Comparison of ENCODE assay signal across 26 mouse cellular contexts in genomic region chr14:73312909-73313308, GRCm38 (mm10). TPM values are rescaled to one million over a fixed set of nuclear protein-coding genes. Genes with fewer than 3 reads are reported as not detected.
DNase-seq lines count a peak whose midpoint lies in the region; ATAC-seq and TF ChIP-seq lines count a peak whose summit lies in the region.
"Had no signal": no experiment of that assay in that cellular context is flagged by ENCODE, and none has a peak within 500 bp of the region (broad histone marks: within the 10 kb centered on the region; RNA-seq: fewer than 3 reads in every experiment).

No protein-coding gene starts in this region.

- H3K9ac ChIP-seq in heart, embryonic 13.5 days, result no peak overlapping the region
- no peak overlapping the region for H3K9ac ChIP-seq in limb, embryonic 13.5 days
- H3K9ac ChIP-seq: embryonic facial prominence, embryonic 13.5 days; embryonic facial prominence, embryonic 15.5 days; forebrain, embryonic 12.5 days had no signal

- H3K27me3 ChIP-seq in heart, embryonic 13.5 days (replicated peaks), result no peaks in the 10 kb centered on the region
- H3K27me3 ChIP-seq in limb, embryonic 13.5 days, result no peaks in the 10 kb centered on the region
- no peaks in the 10 kb centered on the region for H3K27me3 ChIP-seq in limb, embryonic 10.5 days (ENCODE audit: low read depth, poor library complexity, severe bottlenecking)
- no peaks in the 10 kb centered on the region for H3K27me3 ChIP-seq in megakaryocyte, embryonic 14.5 days (replicated peaks)
- H3K27me3 ChIP-seq in myocyte (ENCODE audit: control insufficient read depth, insufficient read depth, insufficient read length), result no peaks in the 10 kb centered on the region
- H3K27me3 ChIP-seq: embryonic facial prominence, embryonic 13.5 days; embryonic facial prominence, embryonic 15.5 days; forebrain, embryonic 12.5 days; Patski had no signal

- no peak for DNase-seq in heart, adult 11 months
- DNase-seq in limb, embryonic 10.5 days (ENCODE audit: low spot score), result no peak
- DNase-seq in adrenal gland, postnatal 4 days (ENCODE audit: low spot score in 2 of 2), result no peak
- DNase-seq: adrenal gland, adult 8-10 months; adrenal gland, postnatal 14 days; adrenal gland, postnatal 36 days; cerebellum, adult 11 months; cerebellum, adult 8-10 months; cerebellum, adult 9-11 months; cerebellum, postnatal 14 days; cerebellum, postnatal 36 days had no signal

- no peak overlapping the region for H3ac ChIP-seq in myocyte (ENCODE audit: control insufficient read depth, insufficient read length)

- WGBS in heart, embryonic 13.5 days, result 73% methylated on average over 5 of the region's 5 CpGs
- 70% methylated on average over 5 of the region's 5 CpGs for WGBS in limb, embryonic 13.5 days
- WGBS in limb, embryonic 10.5 days, result 89% methylated on average over 5 of the region's 5 CpGs

- no peak overlapping the region for H3K4me3 ChIP-seq in heart, embryonic 13.5 days
- H3K4me3 ChIP-seq in limb, embryonic 13.5 days, result no peak overlapping the region
- no peak overlapping the region for H3K4me3 ChIP-seq in limb, embryonic 10.5 days
- peak overlapping the region; percentile 5 for H3K4me3 ChIP-seq in megakaryocyte, embryonic 14.5 days (replicated peaks)
- no peak overlapping the region for H3K4me3 ChIP-seq in myocyte
- H3K4me3 ChIP-seq: embryonic facial prominence, embryonic 13.5 days; embryonic facial prominence, embryonic 15.5 days; erythroblast, embryonic 14.5 days; forebrain, embryonic 10.5 days; forebrain, embryonic 12.5 days had no signal

- no peaks in the 10 kb centered on the region for H3K9me3 ChIP-seq in heart, embryonic 13.5 days
- no peaks in the 10 kb centered on the region for H3K9me3 ChIP-seq in limb, embryonic 13.5 days
- no peaks in the 10 kb centered on the region for H3K9me3 ChIP-seq in limb, embryonic 10.5 days (replicated peaks)
- H3K9me3 ChIP-seq in megakaryocyte, embryonic 14.5 days, result no peaks in the 10 kb centered on the region
- H3K9me3 ChIP-seq: embryonic facial prominence, embryonic 13.5 days; embryonic facial prominence, embryonic 15.5 days; forebrain, embryonic 10.5 days; forebrain, embryonic 12.5 days; G1E had no signal

- no peak overlapping the region for H3K27ac ChIP-seq in heart, embryonic 13.5 days (replicated peaks)
- no peak overlapping the region for H3K27ac ChIP-seq in limb, embryonic 13.5 days
- no peak overlapping the region for H3K27ac ChIP-seq in limb, embryonic 10.5 days
- H3K27ac ChIP-seq: embryonic facial prominence, embryonic 13.5 days; embryonic facial prominence, embryonic 15.5 days; forebrain, embryonic 10.5 days; forebrain, embryonic 12.5 days had no signal

- TF ChIP-seq POLR2A in myocyte (IDR thresholded peaks at IDR 0.05; ENCODE audit: insufficient read length, low read depth), result no peak

- H3K36me3 ChIP-seq in heart, embryonic 13.5 days, result no peaks in the 10 kb centered on the region
- no peaks in the 10 kb centered on the region for H3K36me3 ChIP-seq in limb, embryonic 13.5 days
- no peaks in the 10 kb centered on the region for H3K36me3 ChIP-seq in limb, embryonic 10.5 days
- H3K36me3 ChIP-seq in megakaryocyte, embryonic 14.5 days (replicated peaks; ENCODE audit: low read length), result peaks cover 75% of the 10 kb centered on the region
- H3K36me3 ChIP-seq in myocyte (ENCODE audit: control insufficient read depth, insufficient read depth), result no peaks in the 10 kb centered on the region
- H3K36me3 ChIP-seq: embryonic facial prominence, embryonic 13.5 days; embryonic facial prominence, embryonic 15.5 days; forebrain, embryonic 10.5 days; forebrain, embryonic 12.5 days had no signal

- H3K79me2 ChIP-seq in myocyte (ENCODE audit: control insufficient read depth, insufficient read depth), result peaks cover 47% of the 10 kb centered on the region

- ATAC-seq in heart, embryonic 13.5 days (ENCODE audit: extremely low read depth, insufficient number of reproducible peaks, low FRiP score, low TSS enrichment), result no peak
- ATAC-seq in limb, embryonic 13.5 days (ENCODE audit: low FRiP score, low read depth), result peak; percentile 40; the same call in 1 of the 2 replicates
- no peak for ATAC-seq in megakaryocyte, adult 5-6 weeks (ENCODE audit: poor library complexity, severe bottlenecking)
- ATAC-seq: activated CD4-positive, CD25-positive, alpha-beta regulatory T cell, adult 4 months; forebrain, embryonic 14.5 days; forebrain, embryonic 16.5 days; Patski had no signal

- peaks cover 28% of the 10 kb centered on the region for H3K4me1 ChIP-seq in heart, embryonic 13.5 days
- peaks cover 4% of the 10 kb centered on the region; the same call in 1 of the 2 replicates for H3K4me1 ChIP-seq in limb, embryonic 13.5 days
- H3K4me1 ChIP-seq in limb, embryonic 10.5 days, result 0 out of 2 replicates have a peak, but pooled peaks cover 2% of the 10 kb centered on the region
- H3K4me1 ChIP-seq in megakaryocyte, embryonic 14.5 days, result peaks cover 88% of the 10 kb centered on the region
- H3K4me1 ChIP-seq: embryonic facial prominence, embryonic 13.5 days; forebrain, embryonic 10.5 days had no signal

- 0 out of 2 replicates have a peak overlapping the region, but pooled peaks have one; percentile 11 for H3K4me2 ChIP-seq in heart, embryonic 13.5 days
- no peak overlapping the region for H3K4me2 ChIP-seq in limb, embryonic 13.5 days (replicated peaks)
- H3K4me2 ChIP-seq in myocyte (ENCODE audit: low read depth), result peak overlapping the region; percentile 55
- H3K4me2 ChIP-seq: embryonic facial prominence, embryonic 13.5 days; embryonic facial prominence, embryonic 15.5 days; forebrain, embryonic 12.5 days had no signal

TF ChIP-seq in myocyte, 11 proteins besides CTCF, POLR2A, EP300 and RAD21:
- no peak for TF ChIP-seq SRF (IDR thresholded peaks at IDR 0.05; ENCODE audit: control insufficient read depth, insufficient read length, low read depth)
- peak in 2 of 3 experiments; percentile 65 for TF ChIP-seq MYOD1 (IDR thresholded peaks at IDR 0.05; ENCODE audit: control insufficient read depth in 1 of 3, insufficient read length in 2 of 3, low read depth in 2 of 3)

RNA-seq across cellular contexts. Expression of gene Rb1, which starts 12.7 kb away (rescaled TPM):
- 12.5 and 14.3 TPM in 2 replicates for polyA plus RNA-seq in heart, embryonic 13.5 days (2015; fragmentation: Nextera tagmentation; extraction: Ambion mirVana)
- 18.2 and 23.7 TPM in 2 replicates for polyA plus RNA-seq in limb, embryonic 13.5 days (2015; fragmentation: Nextera tagmentation; extraction: Ambion mirVana)
- polyA plus RNA-seq in limb, embryonic 10.5 days (2016; fragmentation: Nextera tagmentation; extraction: Ambion mirVana), result 21.2 and 24.8 TPM in 2 replicates
- 3.0 and 6.4 TPM in 2 replicates for polyA plus RNA-seq in megakaryocyte, embryonic 14.5 days (2012; ENCODE audit: insufficient read depth, low replicate concordance)
- 108 and 126 TPM in 2 replicates for total RNA-seq in megakaryocyte, adult 5-6 weeks (2015)
- total RNA-seq in megakaryocyte, adult 5-6 weeks (2017), result 43.9 and 56.8 TPM in 2 replicates
- polyA plus RNA-seq in myocyte (2012; fragmentation: generic; extraction: Trizol), result 14.2 TPM
- total RNA-seq in adrenal gland, postnatal 4 days (2021), result 10 to 100 TPM; 16.1 to 23.7 TPM
